Mouse (Mus musculus): ENCODE results near the gene Coq5.

Gene Coq5

GRCm38 (mm10) chr5:115312816-115313667, 33.6 kb downstream of the Coq5 start:
- no peak for DNase-seq

GRCm38 (mm10) chr5:115313668-115313943, 34.1 kb downstream of the Coq5 start:
- no peak for DNase-seq

- DNase-seq = no peak
These were observed 37.6 kb downstream of the Coq5 start for GRCm38 (mm10) chr5:115316968-115317644.

- peak; percentile 54 to 67 for DNase-seq
These were observed 38.3 kb downstream of the Coq5 start for GRCm38 (mm10) chr5:115317645-115318328.

GRCm38 (mm10) chr5:115319004-115319940, 39.8 kb downstream of the Coq5 start:
- DNase-seq = peak; percentile 40 to 49

GRCm38 (mm10) chr5:115326256-115326831, 46.9 kb downstream of the Coq5 start:
- no peak for DNase-seq

GRCm38 (mm10) chr5:115326875-115327609, 47.6 kb downstream of the Coq5 start, which contains the start of gene Srsf9:
Srsf9 (plus strand) TSS chr5:115327177.
- DNase-seq = peak; percentile 97 to 98

GRCm38 (mm10) chr5:115327610-115328548, 48.4 kb downstream of the Coq5 start:
- DNase-seq = peak; percentile 57 to 72

- no peak for DNase-seq
These were observed 51.5 kb downstream of the Coq5 start for GRCm38 (mm10) chr5:115330955-115331354.

- no peak for DNase-seq
These were observed 54.2 kb downstream of the Coq5 start for GRCm38 (mm10) chr5:115333626-115334025.

- no peak for DNase-seq
These were observed 60.5 kb downstream of the Coq5 start for GRCm38 (mm10) chr5:115340007-115340406.

- DNase-seq = peak; percentile 82 to 84
These were observed 61.3 kb downstream of the Coq5 start, which contains the start of the genes Gatc and Triap1 for GRCm38 (mm10) chr5:115340577-115341313. Gatc (minus strand) TSS chr5:115341178. Triap1 (plus strand) TSS chr5:115341225.

GRCm38 (mm10) chr5:115341314-115342165, 62.1 kb downstream of the Coq5 start:
- DNase-seq = no peak

Measured in thymus, postnatal 36 days (tissue).